Comparison of ENCODE assay signal across 8 mouse cellular contexts in genomic region chr17:28909252-28909941, GRCm38 (mm10). TPM values are rescaled to one million over a fixed set of nuclear protein-coding genes. Genes with fewer than 3 reads are reported as not detected.
DNase-seq lines count a peak whose midpoint lies in the region; ATAC-seq and TF ChIP-seq lines count a peak whose summit lies in the region.

No protein-coding gene starts in this region.

- H3K79me2 ChIP-seq in C2C12 (ENCODE audit: control insufficient read depth, insufficient read depth), result no peaks in the 10 kb centered on the region

- H3K9ac ChIP-seq in stomach, embryonic 16.5 days (ENCODE audit: low read length), result peak overlapping the region; percentile 63

- H3K27ac ChIP-seq in stomach, embryonic 16.5 days (ENCODE audit: low read length), result no peak overlapping the region

- no peaks in the 10 kb centered on the region for H3K9me3 ChIP-seq in stomach, embryonic 16.5 days (replicated peaks; ENCODE audit: control insufficient read depth, low read length)

- TF ChIP-seq CTCF in C2C12 (IDR thresholded peaks at IDR 0.05; ENCODE audit: control insufficient read depth, insufficient read depth, insufficient read length), result peak; percentile 15

- peak; percentile 43 to 74 for DNase-seq in adrenal gland, adult (ENCODE audit: inconsistent age in 2 of 2, low spot score in 1 of 2)
- DNase-seq in adrenal gland, adult 2 months, result no peak
- peak; percentile 77 for DNase-seq in embryo, embryonic 10.5 days (ENCODE audit: low spot score)
- DNase-seq in heart, postnatal 14 days, result peak; percentile 56 to 70
- peak; percentile 85 to 90 for DNase-seq in kidney, postnatal 4 days

- no peaks in the 10 kb centered on the region for H3K36me3 ChIP-seq in C2C12 (ENCODE audit: control insufficient read depth, insufficient read depth)
- H3K36me3 ChIP-seq in stomach, embryonic 16.5 days (ENCODE audit: control insufficient read depth, insufficient read depth, low read length), result no peaks in the 10 kb centered on the region

- intact Hi-C loops in heart, postnatal 14 days (cut with DNase I), result no loop called here

- H3K79me3 ChIP-seq in C2C12 (ENCODE audit: low read depth), result no peaks in the 10 kb centered on the region

- no peaks in the 10 kb centered on the region for H3K27me3 ChIP-seq in C2C12 (ENCODE audit: control insufficient read depth, insufficient read depth, insufficient read length)
- H3K27me3 ChIP-seq in stomach, embryonic 16.5 days (ENCODE audit: control insufficient read depth, insufficient read depth, low read length), result no peaks in the 10 kb centered on the region

- H3K4me2 ChIP-seq in stomach, embryonic 16.5 days (ENCODE audit: low read depth, low read length), result peak overlapping the region; percentile 59

- no peak overlapping the region for H3K4me3 ChIP-seq in C2C12 (ENCODE audit: insufficient read depth, poor library complexity, severe bottlenecking)
- H3K4me3 ChIP-seq in stomach, embryonic 16.5 days (replicated peaks; ENCODE audit: low read length), result peak overlapping the region; percentile 31

- WGBS in stomach, embryonic 16.5 days, result 8% methylated on average over 29 of the region's 29 CpGs

- ATAC-seq in megakaryocyte-erythroid progenitor cell, adult 5-6 weeks (replicated peaks; ENCODE audit: low FRiP score, low TSS enrichment, poor library complexity, severe bottlenecking), result 0 out of 2 replicates have a peak, but pooled peaks have one; percentile 44
- ATAC-seq in stomach, embryonic 16.5 days (ENCODE audit: insufficient read depth, low FRiP score), result no peak

- no peak overlapping the region for H3ac ChIP-seq in C2C12 (ENCODE audit: control insufficient read depth, insufficient read length, low read depth)

- H3K4me1 ChIP-seq in stomach, embryonic 16.5 days (ENCODE audit: control insufficient read depth, insufficient read depth, low read length), result peaks cover 2% of the 10 kb centered on the region; the same call in 1 of the 2 replicates

TF ChIP-seq in C2C12, 6 proteins besides CTCF, POLR2A, EP300 and RAD21:
- TF ChIP-seq USF1 (IDR thresholded peaks at IDR 0.05; ENCODE audit: low read depth) (no peak), MYOD1 (IDR thresholded peaks at IDR 0.05; ENCODE audit: control insufficient read depth, insufficient read length, low read depth) (no peak), CEBPB (IDR thresholded peaks at IDR 0.05; ENCODE audit: low read depth) (no peak), MAX (IDR thresholded peaks at IDR 0.05) (no peak), MYOG (IDR thresholded peaks at IDR 0.05; ENCODE audit: control insufficient read depth, extremely low read depth, insufficient read length) (no peak), FOSL1 (IDR thresholded peaks at IDR 0.05; ENCODE audit: insufficient read depth, low read length, poor library complexity, severe bottlenecking) (no peak)

RNA-seq across cellular contexts. Expression of gene 4930539E08Rik, which starts 5.7 kb away (rescaled TPM):
- total RNA-seq in adrenal gland, adult 2 months (2021), result not detected
- 0.03 TPM in 1 of 2 replicates, not detected in the other for polyA plus RNA-seq in adrenal gland, adult 2 months (2012; rRNA removed)
- polyA plus RNA-seq in C2C12 (2012; fragmentation: generic; extraction: Trizol), result 0.01 TPM
- total RNA-seq in heart, postnatal 14 days (2021), result under 1 TPM; 0.07 TPM
- total RNA-seq in megakaryocyte-erythroid progenitor cell, adult 5-6 weeks (2014; fragmentation: Nextera tagmentation), result 0.20 and 0.33 TPM in 2 replicates
- 0.23 and 0.66 TPM in 2 replicates for total RNA-seq in megakaryocyte-erythroid progenitor cell, adult 5-6 weeks (2017)
- 0.25 and 0.31 TPM in 2 replicates for polyA plus RNA-seq in stomach, embryonic 16.5 days (2015; fragmentation: Nextera tagmentation; extraction: Ambion mirVana)

RNA-seq across cellular contexts. Expression of gene Pxt1, which starts 34.2 kb away (rescaled TPM):
- total RNA-seq in adrenal gland, adult 2 months (2021), result not detected
- 0.80 and 1.0 TPM in 2 replicates for polyA plus RNA-seq in adrenal gland, adult 2 months (2012; rRNA removed)
- polyA plus RNA-seq in C2C12 (2012; fragmentation: generic; extraction: Trizol), result not detected
- under 1 TPM; 0.36 to 0.44 TPM for total RNA-seq in heart, postnatal 14 days (2021)
- not detected in 2 replicates for total RNA-seq in megakaryocyte-erythroid progenitor cell, adult 5-6 weeks (2014; fragmentation: Nextera tagmentation)
- total RNA-seq in megakaryocyte-erythroid progenitor cell, adult 5-6 weeks (2017), result not detected in 2 replicates
- 0.21 TPM in 1 of 2 replicates, not detected in the other for polyA plus RNA-seq in stomach, embryonic 16.5 days (2015; fragmentation: Nextera tagmentation; extraction: Ambion mirVana)

RNA-seq across cellular contexts. Expression of gene Kctd20, which starts 42.4 kb away (rescaled TPM):
- total RNA-seq in adrenal gland, adult 2 months (2021), result 10 to 100 TPM; 48.2 to 63.7 TPM
- polyA plus RNA-seq in adrenal gland, adult 2 months (2012; rRNA removed), result 23.5 and 32.7 TPM in 2 replicates
- 33.0 TPM for polyA plus RNA-seq in C2C12 (2012; fragmentation: generic; extraction: Trizol)
- total RNA-seq in heart, postnatal 14 days (2021), result 10 to 100 TPM; 59.5 to 62.6 TPM
- 23.5 and 33.8 TPM in 2 replicates for total RNA-seq in megakaryocyte-erythroid progenitor cell, adult 5-6 weeks (2014; fragmentation: Nextera tagmentation)
- 31.4 and 39.9 TPM in 2 replicates for total RNA-seq in megakaryocyte-erythroid progenitor cell, adult 5-6 weeks (2017)
- 77.2 and 78.3 TPM in 2 replicates for polyA plus RNA-seq in stomach, embryonic 16.5 days (2015; fragmentation: Nextera tagmentation; extraction: Ambion mirVana)

RNA-seq across cellular contexts. Expression of gene Pnpla1, which starts 51.2 kb away (rescaled TPM):
- total RNA-seq in adrenal gland, adult 2 months (2021), result under 1 TPM in 1 of 2 experiments, not detected in 1; 0.52 TPM
- polyA plus RNA-seq in adrenal gland, adult 2 months (2012; rRNA removed), result 0.04 and 0.09 TPM in 2 replicates
- not detected for polyA plus RNA-seq in C2C12 (2012; fragmentation: generic; extraction: Trizol)
- not detected for total RNA-seq in heart, postnatal 14 days (2021)
- not detected in 2 replicates for total RNA-seq in megakaryocyte-erythroid progenitor cell, adult 5-6 weeks (2014; fragmentation: Nextera tagmentation)
- not detected in 2 replicates for total RNA-seq in megakaryocyte-erythroid progenitor cell, adult 5-6 weeks (2017)
- 1.2 and 3.0 TPM in 2 replicates for polyA plus RNA-seq in stomach, embryonic 16.5 days (2015; fragmentation: Nextera tagmentation; extraction: Ambion mirVana)
